9 mouse cellular contexts compared by ENCODE assay signal in the genomic region with DNA sequence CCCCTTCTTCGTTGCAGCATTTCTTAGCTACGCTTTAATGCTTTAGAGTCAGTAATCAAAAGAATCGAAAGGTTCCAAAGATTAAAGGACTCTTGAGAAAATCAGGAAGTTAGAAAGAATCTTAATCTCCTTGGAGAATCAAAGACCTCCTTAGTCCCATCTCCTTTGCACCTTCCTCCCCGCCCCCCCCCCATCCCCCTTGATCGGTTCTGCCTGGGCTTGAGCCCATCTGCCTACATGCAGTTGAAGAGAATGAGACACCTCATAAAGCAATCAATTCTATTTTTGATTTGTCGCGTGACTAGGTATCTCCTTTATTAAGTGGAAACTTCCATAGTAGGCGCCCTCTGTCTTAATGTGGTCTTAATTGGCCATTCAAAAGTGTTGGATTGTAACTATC. TPM values are rescaled to one million over a fixed set of nuclear protein-coding genes. Genes with fewer than 3 reads are reported as not detected.
DNase-seq lines count a peak whose midpoint lies in the region; ATAC-seq and TF ChIP-seq lines count a peak whose summit lies in the region.
"Had no signal": no experiment of that assay in that cellular context is flagged by ENCODE, and none has a peak within 500 bp of the region (broad histone marks: within the 10 kb centered on the region; RNA-seq: fewer than 3 reads in every experiment).

No protein-coding gene starts in this region.

- peak overlapping the region; percentile 98 for H3K4me2 ChIP-seq in embryonic facial prominence, embryonic 13.5 days
- H3K4me2 ChIP-seq in hindbrain, postnatal 0 days (ENCODE audit: low read depth, low read length), result peak overlapping the region; percentile 90
- H3K4me2 ChIP-seq in midbrain, postnatal 0 days (ENCODE audit: low read depth, low read length, poor library complexity, severe bottlenecking), result peak overlapping the region; percentile 97

- peak overlapping the region; percentile 89 for H3K9ac ChIP-seq in embryonic facial prominence, embryonic 13.5 days
- H3K9ac ChIP-seq in hindbrain, postnatal 0 days (replicated peaks; ENCODE audit: low read length), result peak overlapping the region; percentile 87; the same call in 1 of the 2 replicates
- no peak overlapping the region for H3K9ac ChIP-seq in midbrain, postnatal 0 days (replicated peaks; ENCODE audit: low read length, poor library complexity, severe bottlenecking)

- H3K4me1 ChIP-seq in embryonic facial prominence, embryonic 13.5 days, result peaks cover 27% of the 10 kb centered on the region
- peaks cover 19% of the 10 kb centered on the region for H3K4me1 ChIP-seq in hindbrain, postnatal 0 days (ENCODE audit: insufficient read depth, low read length)
- peaks cover 14% of the 10 kb centered on the region for H3K4me1 ChIP-seq in midbrain, postnatal 0 days (ENCODE audit: insufficient read depth, low read length)

- TF ChIP-seq CTCF in hindbrain, postnatal 0 days (IDR thresholded peaks at IDR 0.05; ENCODE audit: low read depth), result no peak
- no peak for TF ChIP-seq CTCF in midbrain, postnatal 0 days (IDR thresholded peaks at IDR 0.05)

- no peaks in the 10 kb centered on the region for H3K9me3 ChIP-seq in embryonic facial prominence, embryonic 13.5 days
- no peaks in the 10 kb centered on the region for H3K9me3 ChIP-seq in hindbrain, postnatal 0 days (ENCODE audit: low read length)
- H3K9me3 ChIP-seq in midbrain, postnatal 0 days (ENCODE audit: low read length), result no peaks in the 10 kb centered on the region

- WGBS in embryonic facial prominence, embryonic 13.5 days, result 20% methylated on average over 8 of the region's 8 CpGs
- WGBS in hindbrain, postnatal 0 days, result 22% methylated on average over 8 of the region's 8 CpGs
- 15% methylated on average over 8 of the region's 8 CpGs for WGBS in midbrain, postnatal 0 days

- H3K27ac ChIP-seq in embryonic facial prominence, embryonic 13.5 days, result no peak overlapping the region
- H3K27ac ChIP-seq in hindbrain, postnatal 0 days, result no peak overlapping the region
- no peak overlapping the region for H3K27ac ChIP-seq in midbrain, postnatal 0 days (ENCODE audit: low read depth, low read length)

- no peaks in the 10 kb centered on the region for H3K27me3 ChIP-seq in embryonic facial prominence, embryonic 13.5 days
- H3K27me3 ChIP-seq in hindbrain, postnatal 0 days (ENCODE audit: insufficient read depth, low read length), result no peaks in the 10 kb centered on the region
- no peaks in the 10 kb centered on the region for H3K27me3 ChIP-seq in midbrain, postnatal 0 days (ENCODE audit: insufficient read depth, low read length)

- DNase-seq in kidney, postnatal 10 days, result peak; percentile 3
- DNase-seq in kidney, adult 9 months, result no peak
- no peak for DNase-seq in hindbrain, postnatal 0 days (ENCODE audit: low spot score)
- no peak for DNase-seq in midbrain, postnatal 0 days (ENCODE audit: low spot score)
- DNase-seq in urinary bladder, postnatal 10 days (ENCODE audit: low spot score), result no peak
- no peak for DNase-seq in embryo, embryonic 9.5 days (ENCODE audit: extremely low spot score)
- no peak for DNase-seq in embryo, embryonic 10.5 days (ENCODE audit: low spot score)

- no peak for ATAC-seq in embryonic facial prominence, embryonic 13.5 days (ENCODE audit: insufficient number of reproducible peaks, insufficient read depth, low FRiP score, low TSS enrichment, low read depth)
- ATAC-seq in hindbrain, postnatal 0 days, result no peak
- no peak for ATAC-seq in midbrain, postnatal 0 days (ENCODE audit: low FRiP score)

- peak overlapping the region; percentile 91 for H3K4me3 ChIP-seq in embryonic facial prominence, embryonic 13.5 days
- H3K4me3 ChIP-seq in hindbrain, postnatal 0 days (ENCODE audit: low read length), result peak overlapping the region; percentile 88
- H3K4me3 ChIP-seq in midbrain, postnatal 0 days (ENCODE audit: low read depth, low read length), result peak overlapping the region; percentile 91

- no peaks in the 10 kb centered on the region for H3K36me3 ChIP-seq in embryonic facial prominence, embryonic 13.5 days
- H3K36me3 ChIP-seq in hindbrain, postnatal 0 days (ENCODE audit: insufficient read depth, low read length), result no peaks in the 10 kb centered on the region
- H3K36me3 ChIP-seq in midbrain, postnatal 0 days (ENCODE audit: insufficient read depth, low read length), result no peaks in the 10 kb centered on the region

RNA-seq across cellular contexts. Expression of gene Cpd, which starts 0.5 kb away (rescaled TPM):
- 9.7 and 12.5 TPM in 2 replicates for polyA plus RNA-seq in embryonic facial prominence, embryonic 13.5 days (2015; fragmentation: Nextera tagmentation; extraction: Ambion mirVana)
- 34.7 and 41.3 TPM in 2 replicates for total RNA-seq in hindbrain, postnatal 0 days (2014; rRNA removed)
- polyA plus RNA-seq in hindbrain, postnatal 0 days (2015; fragmentation: Nextera tagmentation; extraction: Ambion mirVana), result 3.9 and 5.7 TPM in 2 replicates
- total RNA-seq in midbrain, postnatal 0 days (2014; rRNA removed), result 35.8 and 39.0 TPM in 2 replicates
- polyA plus RNA-seq in midbrain, postnatal 0 days (2015; fragmentation: Nextera tagmentation; extraction: Ambion mirVana), result 4.2 and 5.3 TPM in 2 replicates

RNA-seq across cellular contexts. Expression of gene Tmigd1, which starts 54.6 kb away (rescaled TPM):
- polyA plus RNA-seq in embryonic facial prominence, embryonic 13.5 days (2015; fragmentation: Nextera tagmentation; extraction: Ambion mirVana), result 3.6 TPM in 1 of 2 replicates, not detected in the other
- 0.26 TPM in 1 of 2 replicates, not detected in the other for total RNA-seq in hindbrain, postnatal 0 days (2014; rRNA removed)
- polyA plus RNA-seq in hindbrain, postnatal 0 days (2015; fragmentation: Nextera tagmentation; extraction: Ambion mirVana), result not detected in 2 replicates
- total RNA-seq in midbrain, postnatal 0 days (2014; rRNA removed), result not detected in 2 replicates
- 0.18 TPM in 1 of 2 replicates, not detected in the other for polyA plus RNA-seq in midbrain, postnatal 0 days (2015; fragmentation: Nextera tagmentation; extraction: Ambion mirVana)
- total RNA-seq: hematopoietic stem cell, adult 5-6 weeks had no signal
